Mouse (Mus musculus) kidney, postnatal 25 days (tissue): ENCODE results near the gene Cpt1b.
A peak's percentile ranks its signal among the peaks of the same experiment; 100 is the strongest.

Experiments
- DNase-seq, 2 experiments: peaks; one replicate each; pipeline ENCODE4 v3.0.0; 2021; ENCODE audit warnings: mixed read lengths in 2 of 2

Cpt1b gene

GRCm38 (mm10) chr15:89425711-89426121 lies at the start of gene Cpt1b:
Gene Cpt1b, minus strand, starts transcription at chr15:89425863.
- peak; percentile 40 to 85 for DNase-seq

- no peak for DNase-seq
Measured at GRCm38 (mm10) chr15:89475293-89475600, 49.6 kb upstream of the Cpt1b start.

- peak in 1 of 2 experiments; percentile 51 for DNase-seq
Measured at GRCm38 (mm10) chr15:89474596-89475292, 49.1 kb upstream of the Cpt1b start.

GRCm38 (mm10) chr15:89473921-89474320 lies 48.3 kb upstream of the Cpt1b start:
- no peak for DNase-seq

GRCm38 (mm10) chr15:89473370-89473769 lies 47.7 kb upstream of the Cpt1b start:
- no peak for DNase-seq

- DNase-seq, result no peak
Measured at GRCm38 (mm10) chr15:89471476-89471875, 45.8 kb upstream of the Cpt1b start.

GRCm38 (mm10) chr15:89468577-89468976 lies 42.9 kb upstream of the Cpt1b start:
- no peak for DNase-seq

- no peak for DNase-seq
Measured at GRCm38 (mm10) chr15:89465052-89465451, 39.4 kb upstream of the Cpt1b start.

- DNase-seq, result peak in 1 of 2 experiments; percentile 58
Measured at GRCm38 (mm10) chr15:89463334-89464235, 37.9 kb upstream of the Cpt1b start.

GRCm38 (mm10) chr15:89462176-89462575 lies 36.5 kb upstream of the Cpt1b start:
- no peak for DNase-seq

- DNase-seq, result no peak
Measured at GRCm38 (mm10) chr15:89461321-89461720, 35.7 kb upstream of the Cpt1b start.

- DNase-seq, result no peak
Measured at GRCm38 (mm10) chr15:89460298-89460697, 34.6 kb upstream of the Cpt1b start.

- no peak for DNase-seq
Measured at GRCm38 (mm10) chr15:89459821-89460220, 34.2 kb upstream of the Cpt1b start.

- no peak for DNase-seq
Measured at GRCm38 (mm10) chr15:89458942-89459341, 33.3 kb upstream of the Cpt1b start.

- DNase-seq, result no peak
Measured at GRCm38 (mm10) chr15:89455642-89456041, 30.0 kb upstream of the Cpt1b start.

- no peak for DNase-seq
Measured at GRCm38 (mm10) chr15:89454857-89455256, 29.2 kb upstream of the Cpt1b start.

GRCm38 (mm10) chr15:89453865-89454478 lies 28.3 kb upstream of the Cpt1b start, which contains the start of gene Mapk8ip2:
Gene Mapk8ip2, plus strand, starts transcription at chr15:89453913.
- DNase-seq, result no peak

GRCm38 (mm10) chr15:89452906-89453864 lies 27.5 kb upstream of the Cpt1b start:
- DNase-seq, result peak; percentile 70 to 77

- no peak for DNase-seq
Measured at GRCm38 (mm10) chr15:89442486-89443070, 16.9 kb upstream of the Cpt1b start.

- DNase-seq, result no peak
Measured at GRCm38 (mm10) chr15:89435878-89436277, 10.2 kb upstream of the Cpt1b start.

- DNase-seq, result no peak
Measured at GRCm38 (mm10) chr15:89434136-89434535, 8.5 kb upstream of the Cpt1b start.

- DNase-seq, result no peak
Measured at GRCm38 (mm10) chr15:89432946-89433345, 7.3 kb upstream of the Cpt1b start.
